Mouse (Mus musculus) gastrocnemius, postnatal 14 days (tissue): ENCODE results near the gene Dpy30. TPM values are rescaled to one million over a fixed set of nuclear protein-coding genes. Genes with fewer than 3 reads are reported as not detected.
"Not testable (repeated sequence)": the region's sequence is repeated elsewhere in the genome, so short reads cannot be mapped to it uniquely, and the experiment has no call there.

Experiments
- DNase-seq: peaks from one replicate; pipeline ENCODE4 v3.0.0; 2021; ENCODE audit warnings: mixed read lengths
- intact Hi-C: fragments of 180-260 bp; cut with DNase I; formaldehyde crosslinking; loops from one replicate; pipeline ENCODE4 v1.15.1; 2025; ENCODE audit warnings: low total_unique reads
- long read RNA-seq, 2 experiments: library from polyadenylated mRNA; stranded (forward); transcript quantifications; one replicate each; pipeline ENCODE4 v2.0.0; 2021
- total RNA-seq, 2 experiments: library from RNA; stranded (reverse); gene quantifications; 2 replicates each; pipeline ENCODE4 v1.2.3; 2021

Dpy30 gene
- total RNA-seq: 10 to 100 TPM; 61.1 to 68.6 TPM
- long read RNA-seq, experiment 1, transcript Dpy30-206 (5 exons, 734 nt): major isoform, 28 of 31 reads
- long read RNA-seq, experiment 1, partial matches to known transcripts: 0 of 31 reads
- long read RNA-seq, experiment 1, other reads (novel, unspliced or antisense): 1 of 31 reads
- long read RNA-seq, experiment 2, transcript Dpy30-206 (5 exons, 734 nt): major isoform, 20 of 34 reads
- long read RNA-seq, experiment 2, transcript Dpy30-203 (4 exons, 694 nt): minor isoform, 7 of 34 reads
- long read RNA-seq, experiment 2, partial matches to known transcripts: 2 of 34 reads
- long read RNA-seq, experiment 2, other reads (novel, unspliced or antisense): 2 of 34 reads

GRCm38 (mm10) chr17:74323844-74324243 lies at the start of gene Dpy30:
TSS of gene Dpy30 (minus strand) at chr17:74323944.
- intact Hi-C loops: no loop called here
- DNase-seq: no peak

- no peak for DNase-seq
- intact Hi-C loops: no loop called here
Measured at GRCm38 (mm10) chr17:74363592-74363991, 39.8 kb upstream of the Dpy30 start.

- intact Hi-C loops: no loop called here
- no peak for DNase-seq
Measured at GRCm38 (mm10) chr17:74341151-74341550, 17.4 kb upstream of the Dpy30 start.

- intact Hi-C loops: loop anchor here (10.0 kb wide), 1 partner anchor 56 kb away; the partner anchor contains the start of gene Slc30a6
- peak; percentile 78 for DNase-seq
Measured at GRCm38 (mm10) chr17:74338937-74339804, 15.4 kb upstream of the Dpy30 start, which contains the start of gene Spast. TSS of gene Spast (plus strand) at chr17:74338987.

GRCm38 (mm10) chr17:74338225-74338931 lies 14.6 kb upstream of the Dpy30 start:
- intact Hi-C loops: loop anchor here (10.0 kb wide), 1 partner anchor 56 kb away; the partner anchor contains the start of gene Slc30a6
- peak; percentile 95 for DNase-seq

GRCm38 (mm10) chr17:74331049-74331676 lies 7.4 kb upstream of the Dpy30 start:
- no peak for DNase-seq
- intact Hi-C loops: loop anchor here (10.0 kb wide), 1 partner anchor 64 kb away; the partner anchor contains the start of gene Slc30a6

- intact Hi-C loops: not testable (repeated sequence)
- peak; percentile 23 for DNase-seq
Measured at GRCm38 (mm10) chr17:74328146-74328545, 4.4 kb upstream of the Dpy30 start.

GRCm38 (mm10) chr17:74327195-74327594 lies 3.5 kb upstream of the Dpy30 start:
- DNase-seq, intact Hi-C loops: not testable (repeated sequence)

GRCm38 (mm10) chr17:74322400-74323054 lies 1.2 kb downstream of the Dpy30 start:
- intact Hi-C loops: no loop called here
- DNase-seq: no peak

- intact Hi-C loops: no loop called here
- no peak for DNase-seq
Measured at GRCm38 (mm10) chr17:74318721-74319120, 5.0 kb downstream of the Dpy30 start.

GRCm38 (mm10) chr17:74316309-74316863 lies 7.4 kb downstream of the Dpy30 start:
- peak; percentile 89 for DNase-seq
- intact Hi-C loops: no loop called here

- intact Hi-C loops: no loop called here
- no peak for DNase-seq
Measured at GRCm38 (mm10) chr17:74315445-74316308, 8.1 kb downstream of the Dpy30 start.

- no peak for DNase-seq
- intact Hi-C loops: no loop called here
Measured at GRCm38 (mm10) chr17:74306021-74306420, 17.7 kb downstream of the Dpy30 start.

- intact Hi-C loops: no loop called here
- DNase-seq: no peak
Measured at GRCm38 (mm10) chr17:74305616-74306015, 18.1 kb downstream of the Dpy30 start.

- intact Hi-C loops: no loop called here
Measured at GRCm38 (mm10) chr17:74304060-74304459, 19.7 kb downstream of the Dpy30 start.

GRCm38 (mm10) chr17:74300089-74300488 lies 23.7 kb downstream of the Dpy30 start:
- intact Hi-C loops: no loop called here

More at GRCm38 (mm10) chr17:74304060-74304459, 19.7 kb downstream of the Dpy30 start:
- DNase-seq: no peak

GRCm38 (mm10) chr17:74296991-74297390 lies 26.8 kb downstream of the Dpy30 start:
- DNase-seq: not testable (repeated sequence)
- intact Hi-C loops: loop anchor here (10.0 kb wide), 1 partner anchor 272 kb away; no protein-coding TSS in a partner anchor

More at GRCm38 (mm10) chr17:74300089-74300488, 23.7 kb downstream of the Dpy30 start:
- DNase-seq: no peak
